Mouse (Mus musculus): ENCODE measurements around the gene Gm13283. TPM values are rescaled to one million over a fixed set of nuclear protein-coding genes. Genes with fewer than 3 reads are reported as not detected.
"Not testable (repeated sequence)": the region's sequence is repeated elsewhere in the genome, so short reads cannot be mapped to it uniquely, and the experiment has no call there.

The Gm13283 gene
- total RNA-seq, 2 experiments from 2014 or later = not detected

DNA sequence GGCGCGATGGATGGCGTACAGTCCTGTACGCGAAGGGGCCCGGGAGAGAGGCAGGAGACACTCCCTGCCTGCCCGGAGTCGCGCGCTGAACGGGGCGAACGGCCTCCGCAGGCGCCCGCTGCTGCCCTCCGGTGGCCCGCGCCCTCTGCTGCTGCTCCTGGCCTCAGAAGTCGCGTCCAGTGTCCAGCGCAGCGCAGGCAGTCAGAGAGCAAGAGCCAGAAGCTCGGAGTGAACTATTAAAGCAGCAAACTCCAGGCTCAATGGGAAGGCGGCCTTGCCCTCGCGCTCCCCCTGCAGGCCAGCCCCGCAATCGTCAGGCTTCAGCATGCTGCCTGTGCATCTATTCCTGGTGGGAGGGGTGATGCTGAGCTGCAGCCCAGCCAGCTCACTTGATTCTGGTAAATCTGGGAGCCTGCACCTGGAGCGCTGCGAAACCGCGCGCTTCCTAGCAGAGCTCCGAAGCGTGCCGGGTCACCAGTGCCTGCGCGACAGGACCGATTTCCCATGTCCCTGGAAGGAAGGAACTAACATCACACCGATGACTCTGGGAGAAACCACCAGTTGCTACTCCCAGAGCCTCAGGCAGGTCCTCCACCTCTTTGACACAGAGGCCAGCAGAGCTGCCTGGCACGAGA lies 3.6 kb downstream of the Gm13283 start:
- DNase-seq = peak; percentile 64

DNA sequence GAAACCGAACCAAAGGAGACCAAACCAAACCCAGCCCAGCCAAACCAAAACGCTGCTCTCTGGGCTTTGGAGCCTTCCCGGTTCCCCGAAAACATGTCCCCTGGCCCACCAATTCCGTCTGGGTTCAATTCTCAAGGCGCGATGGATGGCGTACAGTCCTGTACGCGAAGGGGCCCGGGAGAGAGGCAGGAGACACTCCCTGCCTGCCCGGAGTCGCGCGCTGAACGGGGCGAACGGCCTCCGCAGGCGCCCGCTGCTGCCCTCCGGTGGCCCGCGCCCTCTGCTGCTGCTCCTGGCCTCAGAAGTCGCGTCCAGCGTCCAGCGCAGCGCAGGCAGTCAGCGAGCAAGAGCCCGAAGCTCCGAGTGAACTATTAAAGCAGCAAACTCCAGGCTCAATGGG lies 13.6 kb downstream of the Gm13283 start, which contains the start of gene Gm13290:
Gm13290 (plus strand) TSS at position 301 of the 400 bp plus-strand sequence.
- DNase-seq = not testable (repeated sequence)

DNA sequence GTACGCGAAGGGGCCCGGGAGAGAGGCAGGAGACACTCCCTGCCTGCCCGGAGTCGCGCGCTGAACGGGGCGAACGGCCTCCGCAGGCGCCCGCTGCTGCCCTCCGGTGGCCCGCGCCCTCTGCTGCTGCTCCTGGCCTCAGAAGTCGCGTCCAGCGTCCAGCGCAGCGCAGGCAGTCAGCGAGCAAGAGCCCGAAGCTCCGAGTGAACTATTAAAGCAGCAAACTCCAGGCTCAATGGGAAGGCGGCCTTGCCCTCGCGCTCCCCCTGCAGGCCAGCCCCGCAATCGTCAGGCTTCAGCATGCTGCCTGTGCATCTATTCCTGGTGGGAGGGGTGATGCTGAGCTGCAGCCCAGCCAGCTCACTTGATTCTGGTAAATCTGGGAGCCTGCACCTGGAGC lies 16.7 kb downstream of the Gm13283 start, which contains the start of gene Gm13289:
Gm13289 (plus strand) TSS at position 301 of the 400 bp plus-strand sequence.
- not testable (repeated sequence) for DNase-seq

DNA sequence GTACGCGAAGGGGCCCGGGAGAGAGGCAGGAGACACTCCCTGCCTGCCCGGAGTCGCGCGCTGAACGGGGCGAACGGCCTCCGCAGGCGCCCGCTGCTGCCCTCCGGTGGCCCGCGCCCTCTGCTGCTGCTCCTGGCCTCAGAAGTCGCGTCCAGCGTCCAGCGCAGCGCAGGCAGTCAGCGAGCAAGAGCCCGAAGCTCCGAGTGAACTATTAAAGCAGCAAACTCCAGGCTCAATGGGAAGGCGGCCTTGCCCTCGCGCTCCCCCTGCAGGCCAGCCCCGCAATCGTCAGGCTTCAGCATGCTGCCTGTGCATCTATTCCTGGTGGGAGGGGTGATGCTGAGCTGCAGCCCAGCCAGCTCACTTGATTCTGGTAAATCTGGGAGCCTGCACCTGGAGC lies 19.6 kb downstream of the Gm13283 start, which contains the start of gene Gm13272:
Gm13272 (plus strand) TSS at position 301 of the 400 bp plus-strand sequence.
- DNase-seq = not testable (repeated sequence)

DNA sequence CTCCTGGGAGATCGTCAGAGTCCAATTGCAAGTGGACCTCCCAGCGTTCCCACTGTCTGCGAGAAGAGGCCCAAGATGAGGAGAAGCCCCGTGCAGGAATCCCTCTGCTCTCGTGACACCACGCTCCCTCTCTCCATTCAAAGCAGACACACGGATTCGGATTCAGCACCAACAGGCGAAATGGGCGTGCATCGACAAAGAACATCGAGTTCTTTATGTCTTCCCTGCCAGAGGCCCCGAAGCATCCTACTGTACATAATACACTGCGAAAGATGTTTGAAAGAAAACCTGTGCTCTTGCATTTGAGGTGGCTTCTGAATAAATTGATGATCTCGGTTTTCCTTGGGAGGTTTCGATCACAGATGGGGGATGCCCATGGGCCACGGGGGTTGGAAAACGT lies 20.4 kb downstream of the Gm13283 start:
- DNase-seq = not testable (repeated sequence)

DNA sequence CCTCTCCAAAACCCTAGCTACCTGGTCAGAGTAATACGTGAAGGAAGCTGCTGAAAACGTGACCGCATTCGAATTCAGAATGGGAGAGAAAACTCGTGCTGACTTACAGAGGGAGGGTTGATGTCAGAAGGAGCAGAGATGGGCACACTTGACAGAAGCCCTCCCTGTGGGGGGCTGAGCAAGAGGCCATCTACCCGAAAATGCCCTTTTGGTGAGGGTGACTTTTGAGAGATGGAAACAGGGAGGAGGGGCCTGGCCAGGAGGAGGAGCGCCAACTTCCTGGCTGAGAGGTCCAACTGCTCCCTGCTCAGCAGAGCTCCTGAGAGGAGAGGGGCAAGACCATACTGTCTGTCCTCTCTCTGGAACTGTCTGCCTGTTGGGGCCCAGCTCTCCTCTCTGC lies 21.9 kb downstream of the Gm13283 start, which contains the start of gene Ifnz:
Ifnz (plus strand) TSS at position 301 of the 400 bp plus-strand sequence.
- not testable (repeated sequence) for DNase-seq

DNA sequence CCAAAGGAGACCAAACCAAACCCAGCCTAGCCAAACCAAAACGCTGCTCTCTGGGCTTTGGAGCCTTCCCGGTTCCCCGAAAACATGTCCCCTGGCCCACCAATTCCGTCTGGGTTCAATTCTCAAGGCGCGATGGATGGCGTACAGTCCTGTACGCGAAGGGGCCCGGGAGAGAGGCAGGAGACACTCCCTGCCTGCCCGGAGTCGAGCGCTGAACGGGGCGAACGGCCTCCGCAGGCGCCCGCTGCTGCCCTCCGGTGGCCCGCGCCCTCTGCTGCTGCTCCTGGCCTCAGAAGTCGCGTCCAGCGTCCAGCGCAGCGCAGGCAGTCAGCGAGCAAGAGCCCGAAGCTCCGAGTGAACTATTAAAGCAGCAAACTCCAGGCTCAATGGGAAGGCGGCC lies 22.4 kb downstream of the Gm13283 start:
- not testable (repeated sequence) for DNase-seq

DNA sequence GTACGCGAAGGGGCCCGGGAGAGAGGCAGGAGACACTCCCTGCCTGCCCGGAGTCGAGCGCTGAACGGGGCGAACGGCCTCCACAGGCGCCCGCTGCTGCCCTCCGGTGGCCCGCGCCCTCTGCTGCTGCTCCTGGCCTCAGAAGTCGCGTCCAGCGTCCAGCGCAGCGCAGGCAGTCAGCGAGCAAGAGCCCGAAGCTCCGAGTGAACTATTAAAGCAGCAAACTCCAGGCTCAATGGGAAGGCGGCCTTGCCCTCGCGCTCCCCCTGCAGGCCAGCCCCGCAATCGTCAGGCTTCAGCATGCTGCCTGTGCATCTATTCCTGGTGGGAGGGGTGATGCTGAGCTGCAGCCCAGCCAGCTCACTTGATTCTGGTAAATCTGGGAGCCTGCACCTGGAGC lies 25.5 kb downstream of the Gm13283 start, which contains the start of gene Gm13276:
Gm13276 (plus strand) TSS at position 301 of the 400 bp plus-strand sequence.
- DNase-seq = not testable (repeated sequence)

DNA sequence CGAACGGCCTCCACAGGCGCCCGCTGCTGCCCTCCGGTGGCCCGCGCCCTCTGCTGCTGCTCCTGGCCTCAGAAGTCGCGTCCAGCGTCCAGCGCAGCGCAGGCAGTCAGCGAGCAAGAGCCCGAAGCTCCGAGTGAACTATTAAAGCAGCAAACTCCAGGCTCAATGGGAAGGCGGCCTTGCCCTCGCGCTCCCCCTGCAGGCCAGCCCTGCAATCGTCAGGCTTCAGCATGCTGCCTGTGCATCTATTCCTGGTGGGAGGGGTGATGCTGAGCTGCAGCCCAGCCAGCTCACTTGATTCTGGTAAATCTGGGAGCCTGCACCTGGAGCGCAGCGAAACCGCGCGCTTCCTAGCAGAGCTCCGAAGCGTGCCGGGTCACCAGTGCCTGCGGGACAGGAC lies 28.5 kb downstream of the Gm13283 start, which contains the start of gene Gm13277:
Gm13277 (plus strand) TSS at position 231 of the 400 bp plus-strand sequence.
- DNase-seq = peak; percentile 68

DNA sequence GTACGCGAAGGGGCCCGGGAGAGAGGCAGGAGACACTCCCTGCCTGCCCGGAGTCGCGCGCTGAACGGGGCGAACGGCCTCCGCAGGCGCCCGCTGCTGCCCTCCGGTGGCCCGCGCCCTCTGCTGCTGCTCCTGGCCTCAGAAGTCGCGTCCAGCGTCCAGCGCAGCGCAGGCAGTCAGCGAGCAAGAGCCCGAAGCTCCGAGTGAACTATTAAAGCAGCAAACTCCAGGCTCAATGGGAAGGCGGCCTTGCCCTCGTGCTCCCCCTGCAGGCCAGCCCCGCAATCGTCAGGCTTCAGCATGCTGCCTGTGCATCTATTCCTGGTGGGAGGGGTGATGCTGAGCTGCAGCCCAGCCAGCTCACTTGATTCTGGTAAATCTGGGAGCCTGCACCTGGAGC lies 31.3 kb downstream of the Gm13283 start, which contains the start of gene Gm13278:
Gm13278 (plus strand) TSS at position 301 of the 400 bp plus-strand sequence.
- not testable (repeated sequence) for DNase-seq

DNA sequence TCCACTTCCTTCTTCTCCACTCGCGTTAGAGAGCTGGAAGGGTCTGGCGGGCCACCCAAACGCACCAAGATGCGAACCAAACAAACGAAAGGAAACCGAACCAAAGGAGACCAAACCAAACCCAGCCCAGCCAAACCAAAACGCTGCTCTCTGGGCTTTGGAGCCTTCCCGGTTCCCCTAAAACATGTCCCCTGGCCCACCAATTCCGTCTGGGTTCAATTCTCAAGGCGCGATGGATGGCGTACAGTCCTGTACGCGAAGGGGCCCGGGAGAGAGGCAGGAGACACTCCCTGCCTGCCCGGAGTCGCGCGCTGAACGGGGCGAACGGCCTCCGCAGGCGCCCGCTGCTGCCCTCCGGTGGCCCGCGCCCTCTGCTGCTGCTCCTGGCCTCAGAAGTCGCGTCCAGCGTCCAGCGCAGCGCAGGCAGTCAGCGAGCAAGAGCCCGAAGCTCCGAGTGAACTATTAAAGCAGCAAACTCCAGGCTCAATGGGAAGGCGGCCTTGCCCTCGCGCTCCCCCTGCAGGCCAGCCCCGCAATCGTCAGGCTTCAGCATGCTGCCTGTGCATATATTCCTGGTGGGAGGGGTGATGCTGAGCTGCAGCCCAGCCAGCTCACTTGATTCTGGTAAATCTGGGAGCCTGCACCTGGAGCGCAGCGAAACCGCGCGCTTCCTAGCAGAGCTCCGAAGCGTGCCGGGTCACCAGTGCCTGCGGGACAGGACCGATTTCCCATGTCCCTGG lies 34.2 kb downstream of the Gm13283 start, which contains the start of gene Gm13275:
Gm13275 (plus strand) TSS at position 552 of the 740 bp plus-strand sequence.
- peak; percentile 39 for DNase-seq

DNA sequence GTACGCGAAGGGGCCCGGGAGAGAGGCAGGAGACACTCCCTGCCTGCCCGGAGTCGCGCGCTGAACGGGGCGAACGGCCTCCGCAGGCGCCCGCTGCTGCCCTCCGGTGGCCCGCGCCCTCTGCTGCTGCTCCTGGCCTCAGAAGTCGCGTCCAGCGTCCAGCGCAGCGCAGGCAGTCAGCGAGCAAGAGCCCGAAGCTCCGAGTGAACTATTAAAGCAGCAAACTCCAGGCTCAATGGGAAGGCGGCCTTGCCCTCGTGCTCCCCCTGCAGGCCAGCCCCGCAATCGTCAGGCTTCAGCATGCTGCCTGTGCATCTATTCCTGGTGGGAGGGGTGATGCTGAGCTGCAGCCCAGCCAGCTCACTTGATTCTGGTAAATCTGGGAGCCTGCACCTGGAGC lies 37.2 kb downstream of the Gm13283 start, which contains the start of gene Gm13279:
Gm13279 (plus strand) TSS at position 301 of the 400 bp plus-strand sequence.
- DNase-seq = not testable (repeated sequence)

DNA sequence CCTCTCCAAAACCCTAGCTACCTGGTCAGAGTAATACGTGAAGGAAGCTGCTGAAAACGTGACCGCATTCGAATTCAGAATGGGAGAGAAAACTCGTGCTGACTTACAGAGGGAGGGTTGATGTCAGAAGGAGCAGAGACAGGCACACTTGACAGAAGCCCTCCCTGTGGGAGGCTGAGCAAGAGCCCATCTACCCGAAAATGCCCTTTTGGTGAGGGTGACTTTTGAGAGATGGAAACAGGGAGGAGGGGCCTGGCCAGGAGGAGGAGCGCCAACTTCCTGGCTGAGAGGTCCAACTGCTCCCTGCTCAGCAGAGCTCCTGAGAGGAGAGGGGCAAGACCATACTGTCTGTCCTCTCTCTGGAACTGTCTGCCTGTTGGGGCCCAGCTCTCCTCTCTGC lies 39.4 kb downstream of the Gm13283 start, which contains the start of gene Gm13285:
Gm13285 (plus strand) TSS at position 301 of the 400 bp plus-strand sequence.
- DNase-seq = not testable (repeated sequence)

DNA sequence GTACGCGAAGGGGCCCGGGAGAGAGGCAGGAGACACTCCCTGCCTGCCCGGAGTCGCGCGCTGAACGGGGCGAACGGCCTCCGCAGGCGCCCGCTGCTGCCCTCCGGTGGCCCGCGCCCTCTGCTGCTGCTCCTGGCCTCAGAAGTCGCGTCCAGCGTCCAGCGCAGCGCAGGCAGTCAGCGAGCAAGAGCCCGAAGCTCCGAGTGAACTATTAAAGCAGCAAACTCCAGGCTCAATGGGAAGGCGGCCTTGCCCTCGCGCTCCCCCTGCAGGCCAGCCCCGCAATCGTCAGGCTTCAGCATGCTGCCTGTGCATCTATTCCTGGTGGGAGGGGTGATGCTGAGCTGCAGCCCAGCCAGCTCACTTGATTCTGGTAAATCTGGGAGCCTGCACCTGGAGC lies 43.0 kb downstream of the Gm13283 start, which contains the start of gene Gm13287:
Gm13287 (plus strand) TSS at position 301 of the 400 bp plus-strand sequence.
- DNase-seq = not testable (repeated sequence)

DNA sequence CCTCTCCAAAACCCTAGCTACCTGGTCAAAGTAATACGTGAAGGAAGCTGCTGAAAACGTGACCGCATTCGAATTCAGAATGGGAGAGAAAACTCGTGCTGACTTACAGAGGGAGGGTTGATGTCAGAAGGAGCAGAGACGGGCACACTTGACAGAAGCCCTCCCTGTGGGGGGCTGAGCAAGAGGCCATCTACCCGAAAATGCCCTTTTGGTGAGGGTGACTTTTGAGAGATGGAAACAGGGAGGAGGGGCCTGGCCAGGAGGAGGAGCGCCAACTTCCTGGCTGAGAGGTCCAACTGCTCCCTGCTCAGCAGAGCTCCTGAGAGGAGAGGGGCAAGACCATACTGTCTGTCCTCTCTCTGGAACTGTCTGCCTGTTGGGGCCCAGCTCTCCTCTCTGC lies 45.3 kb downstream of the Gm13283 start, which contains the start of gene Gm13288:
Gm13288 (plus strand) TSS at position 301 of the 400 bp plus-strand sequence.
- not testable (repeated sequence) for DNase-seq

DNA sequence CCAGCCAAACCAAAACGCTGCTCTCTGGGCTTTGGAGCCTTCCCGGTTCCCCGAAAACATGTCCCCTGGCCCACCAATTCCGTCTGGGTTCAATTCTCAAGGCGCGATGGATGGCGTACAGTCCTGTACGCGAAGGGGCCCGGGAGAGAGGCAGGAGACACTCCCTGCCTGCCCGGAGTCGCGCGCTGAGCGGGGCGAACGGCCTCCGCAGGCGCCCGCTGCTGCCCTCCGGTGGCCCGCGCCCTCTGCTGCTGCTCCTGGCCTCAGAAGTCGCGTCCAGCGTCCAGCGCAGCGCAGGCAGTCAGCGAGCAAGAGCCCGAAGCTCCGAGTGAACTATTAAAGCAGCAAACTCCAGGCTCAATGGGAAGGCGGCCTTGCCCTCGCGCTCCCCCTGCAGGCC lies 45.8 kb downstream of the Gm13283 start:
- peak; percentile 9 for DNase-seq

Other genes starting within 250 kb of the Gm13283 start
- not detected for gene Ifnb1, start 237.3 kb upstream of the Gm13283 start, total RNA-seq (2021)
- gene Ifna15, start 201.9 kb upstream of the Gm13283 start, total RNA-seq (2021) = not detected
- not detected for gene Ifna14, start 188.3 kb upstream of the Gm13283 start, total RNA-seq (2021)
- not detected for gene Ifna9, start 167.7 kb upstream of the Gm13283 start, total RNA-seq (2021)
- not detected for gene Ifna12, start 156.7 kb upstream of the Gm13283 start, total RNA-seq (2021)
- not detected for gene C87499, start 125.7 kb upstream of the Gm13283 start, total RNA-seq (2021)
- not detected for gene Ifna13, start 115.7 kb upstream of the Gm13283 start, total RNA-seq (2021)
- gene Ifna16, start 83.2 kb upstream of the Gm13283 start, total RNA-seq (2021) = not detected
- gene Ifna2, start 76.2 kb upstream of the Gm13283 start, total RNA-seq (2021) = not detected
- not detected for gene Ifnab, start 68.8 kb upstream of the Gm13283 start, total RNA-seq (2021)
- gene Gm26566, start 38.3 kb upstream of the Gm13283 start, total RNA-seq (2021) = under 1 TPM; 0.26 to 0.43 TPM
- 10 to 100 TPM; 45.1 to 47.2 TPM for gene Klhl9, start 37.7 kb upstream of the Gm13283 start, total RNA-seq (2021)
- not detected for gene Gm13271, start 5.3 kb upstream of the Gm13283 start, total RNA-seq (2021)
- gene Gm13290, start 13.7 kb downstream of the Gm13283 start, total RNA-seq (2021) = not detected
- gene Gm13289, start 16.8 kb downstream of the Gm13283 start, total RNA-seq (2021) = not detected
- not detected for gene Gm13272, start 19.7 kb downstream of the Gm13283 start, total RNA-seq (2021)
- gene Ifnz, start 22.0 kb downstream of the Gm13283 start, total RNA-seq (2021) = not detected
- gene Gm13276, start 25.6 kb downstream of the Gm13283 start, total RNA-seq (2021) = not detected
- not detected for gene Gm13277, start 28.5 kb downstream of the Gm13283 start, total RNA-seq (2021)
- gene Gm13278, start 31.4 kb downstream of the Gm13283 start, total RNA-seq (2021) = not detected
- not detected for gene Gm13275, start 34.4 kb downstream of the Gm13283 start, total RNA-seq (2021)
- not detected for gene Gm13279, start 37.3 kb downstream of the Gm13283 start, total RNA-seq (2021)
- gene Gm13285, start 39.5 kb downstream of the Gm13283 start, total RNA-seq (2021) = not detected
- not detected for gene Gm13287, start 43.1 kb downstream of the Gm13283 start, total RNA-seq (2021)
- gene Gm13288, start 45.4 kb downstream of the Gm13283 start, total RNA-seq (2021) = not detected
- not detected for gene Ifna7, start 56.1 kb downstream of the Gm13283 start, total RNA-seq (2021)
- gene Ifna11, start 59.8 kb downstream of the Gm13283 start, total RNA-seq (2021) = not detected
- not detected for gene Ifna6, start 67.3 kb downstream of the Gm13283 start, total RNA-seq (2021)
- gene Ifna5, start 75.4 kb downstream of the Gm13283 start, total RNA-seq (2021) = not detected
- not detected for gene Ifna4, start 81.7 kb downstream of the Gm13283 start, total RNA-seq (2021)
- not detected for gene Ifna1, start 90.0 kb downstream of the Gm13283 start, total RNA-seq (2021)
- not detected for gene Ifne, start 120.1 kb downstream of the Gm13283 start, total RNA-seq (2021)

All from gastrocnemius, postnatal 25 days (tissue).